Mouse (Mus musculus) urinary bladder, adult 2 months (tissue): ENCODE results near the gene Fbxo33. TPM values are rescaled to one million over a fixed set of nuclear protein-coding genes. Genes with fewer than 3 reads are reported as not detected.
"Not testable (repeated sequence)": the region's sequence is repeated elsewhere in the genome, so short reads cannot be mapped to it uniquely, and the experiment has no call there.

Source experiments
- DNase-seq: peaks from one replicate; pipeline ENCODE4 v3.0.0; 2022; ENCODE audit warnings: low spot score
- polyA plus RNA-seq: library from polyadenylated mRNA; depleted of rRNA; stranded (reverse); fragments of >200 nt; gene quantifications from 2 replicates; pipeline ENCODE4 v1.2.3, GENCODE M21; 2012; rRNA removed

Gene Fbxo33
- 14.9 and 17.8 TPM in 2 replicates for polyA plus RNA-seq

DNA sequence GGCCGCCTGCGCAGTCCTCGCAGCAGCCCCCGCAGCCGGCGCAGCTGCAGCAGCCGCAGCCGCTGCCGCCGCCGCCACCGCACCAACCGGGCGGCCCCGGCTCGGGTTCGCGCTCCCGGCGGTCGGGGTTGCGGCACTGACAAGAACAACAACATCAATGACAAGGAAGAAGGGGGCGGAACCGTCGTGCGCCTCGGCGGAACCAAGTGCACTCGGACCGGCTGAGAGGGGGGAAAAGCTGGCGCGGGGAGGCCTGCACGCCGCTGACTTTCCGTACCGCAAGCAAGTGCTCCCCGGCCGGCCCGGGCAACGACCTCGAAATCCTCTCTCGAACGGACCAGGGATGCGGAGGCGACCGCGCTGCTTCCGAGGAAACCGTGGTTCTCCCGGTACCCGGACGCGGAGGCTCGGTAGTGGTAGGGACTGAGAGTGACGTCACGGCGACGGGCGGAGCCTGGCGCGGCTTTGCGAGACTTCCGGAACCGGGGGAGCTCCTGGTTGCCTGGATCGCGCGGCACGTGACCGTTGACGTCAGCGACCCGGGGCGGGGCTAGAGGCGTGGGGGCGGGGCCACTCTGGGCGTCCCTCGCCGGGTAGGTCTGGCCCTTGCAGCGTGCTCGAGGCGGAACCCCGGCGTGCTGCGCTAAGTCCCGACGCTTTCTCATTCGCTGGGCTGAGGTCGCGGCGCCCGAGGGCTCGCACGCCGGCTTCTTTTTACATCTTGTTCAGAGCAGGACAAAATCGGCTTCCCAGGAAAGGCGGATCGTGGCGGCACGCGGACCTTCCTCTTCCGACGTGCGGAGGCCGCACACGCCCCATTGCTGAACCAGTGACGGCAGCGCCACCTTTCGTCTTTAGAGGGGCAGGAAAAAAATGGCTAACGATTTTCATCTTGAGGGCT is at the start of gene Fbxo33:
Fbxo33 (minus strand) TSS at position 401 of the 901 bp plus-strand sequence.
- DNase-seq = peak; percentile 92

DNA sequence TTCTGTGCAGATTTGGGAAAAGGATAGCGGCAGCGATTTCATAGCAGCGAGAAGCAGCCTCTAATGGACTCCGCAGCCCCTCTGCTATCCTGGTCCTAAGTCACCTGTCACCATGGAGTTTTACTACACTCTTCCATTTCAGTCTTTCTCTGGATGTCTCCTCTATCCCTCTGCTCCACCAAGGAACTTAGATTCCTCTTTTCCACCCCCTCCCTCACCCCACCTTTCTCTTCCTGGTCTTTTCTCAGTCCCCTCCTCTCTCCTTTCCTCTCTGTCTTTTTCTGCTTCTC is 46.4 kb upstream of the Fbxo33 start:
- no peak for DNase-seq

DNA sequence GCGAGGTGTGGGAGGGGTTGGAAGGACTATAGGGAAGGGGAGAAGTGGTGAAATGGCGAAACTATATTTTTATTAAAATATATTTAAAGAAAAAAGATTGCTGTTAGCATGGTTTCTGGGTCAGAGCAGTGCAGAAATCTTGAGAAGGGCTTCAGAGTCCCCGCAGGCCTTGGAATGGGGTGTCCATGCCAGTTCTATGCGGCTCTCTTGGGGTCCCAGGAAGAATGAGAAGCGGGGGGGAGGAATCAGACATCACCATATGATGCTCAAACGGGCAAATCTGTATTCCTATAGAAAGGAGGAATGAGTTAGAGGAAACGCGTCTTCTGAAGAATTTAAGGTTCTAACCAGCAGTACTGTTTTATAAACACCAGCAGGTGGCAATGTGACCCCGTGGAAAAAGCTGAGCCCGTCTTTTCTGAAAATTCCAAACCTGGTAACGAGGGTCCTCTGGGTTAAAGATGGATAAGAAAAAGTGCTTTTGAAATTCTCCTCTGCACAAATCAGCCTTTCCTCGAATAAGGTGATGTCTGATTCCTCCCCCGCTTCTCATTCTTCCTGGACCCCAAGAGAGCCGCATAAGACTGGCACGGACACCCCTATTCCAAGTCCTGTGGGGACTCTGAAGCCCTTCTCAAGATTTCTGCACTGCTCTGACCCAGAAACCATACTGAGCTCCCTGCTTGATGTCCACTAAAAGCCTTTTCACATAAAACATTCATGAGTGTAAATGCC is 45.8 kb upstream of the Fbxo33 start:
- no peak for DNase-seq

DNA sequence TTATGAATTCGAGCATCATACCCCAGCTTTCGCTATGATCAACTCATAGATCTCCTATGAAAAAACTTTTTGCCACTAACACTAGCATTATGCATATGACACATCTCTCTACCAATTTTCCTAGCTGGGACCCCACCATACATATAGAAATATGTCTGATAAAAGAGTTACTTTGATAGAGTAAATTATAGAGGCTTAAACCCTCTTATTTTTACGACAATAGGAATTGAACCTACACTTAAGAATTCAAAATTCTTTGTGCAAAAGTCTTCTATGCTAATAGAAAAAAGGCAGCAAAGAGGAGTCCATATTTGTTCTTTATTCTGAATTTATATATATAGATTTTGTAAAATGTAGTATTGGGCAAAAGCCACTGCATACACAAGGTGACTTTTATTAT is 43.3 kb upstream of the Fbxo33 start:
- DNase-seq = no peak

DNA sequence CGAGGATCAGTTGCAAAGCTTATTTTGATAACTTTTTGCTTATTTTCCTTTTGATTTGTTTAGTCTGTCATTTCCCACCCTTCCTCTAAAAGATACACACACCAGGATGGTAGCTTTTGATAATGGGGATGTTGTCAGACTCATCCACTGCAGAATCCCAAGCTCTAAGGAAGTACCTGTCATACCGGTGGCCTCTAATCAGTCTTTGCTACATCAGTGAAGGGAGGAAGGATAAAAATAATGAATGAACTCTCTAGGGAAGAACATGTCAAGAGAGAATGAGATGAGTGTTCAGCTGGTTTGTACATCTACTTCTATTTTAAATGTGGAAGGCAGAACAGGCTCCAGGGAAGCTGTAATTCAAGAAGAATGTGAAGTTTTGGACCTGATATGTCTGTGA is 41.3 kb upstream of the Fbxo33 start:
- DNase-seq = no peak

DNA sequence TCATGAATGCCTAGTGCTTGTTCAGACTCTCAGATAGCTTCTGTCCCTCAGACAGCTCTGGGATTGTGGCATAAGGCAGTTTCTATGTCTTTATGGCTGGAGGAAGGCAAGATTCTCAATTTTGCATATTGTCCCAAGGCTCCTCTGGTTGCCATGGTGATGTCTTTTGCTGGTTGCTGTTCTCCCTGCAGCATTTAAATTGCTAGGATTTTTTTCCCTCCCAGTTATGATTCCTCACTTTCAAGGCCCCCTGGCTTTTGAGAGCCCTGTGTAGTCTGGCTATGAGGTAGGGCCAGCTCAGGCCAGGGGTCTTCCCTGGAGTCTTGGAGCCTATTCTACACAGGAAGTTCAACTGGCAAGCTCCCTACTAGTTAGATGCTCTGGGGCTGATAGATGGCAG is 40.8 kb upstream of the Fbxo33 start:
- DNase-seq = no peak

DNA sequence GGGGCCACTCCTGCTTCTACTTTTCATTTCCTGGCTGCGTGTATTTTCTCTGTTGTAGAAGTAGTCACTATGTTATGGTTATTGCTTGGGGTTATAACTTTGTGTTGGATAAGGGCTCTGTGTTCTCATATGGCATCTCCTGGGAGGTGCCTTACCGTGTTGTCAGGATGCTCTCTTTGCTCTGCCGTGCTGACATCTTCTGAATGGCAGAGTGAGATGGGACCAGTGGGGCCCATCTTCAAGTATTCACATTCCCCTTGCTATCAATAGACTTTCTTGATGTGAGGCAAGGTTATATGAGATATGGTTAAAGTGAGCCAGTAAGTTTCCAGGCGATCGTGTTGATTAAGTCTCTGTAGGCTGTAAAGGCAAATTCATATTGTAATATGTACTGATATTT is 39.5 kb upstream of the Fbxo33 start:
- DNase-seq = no peak

DNA sequence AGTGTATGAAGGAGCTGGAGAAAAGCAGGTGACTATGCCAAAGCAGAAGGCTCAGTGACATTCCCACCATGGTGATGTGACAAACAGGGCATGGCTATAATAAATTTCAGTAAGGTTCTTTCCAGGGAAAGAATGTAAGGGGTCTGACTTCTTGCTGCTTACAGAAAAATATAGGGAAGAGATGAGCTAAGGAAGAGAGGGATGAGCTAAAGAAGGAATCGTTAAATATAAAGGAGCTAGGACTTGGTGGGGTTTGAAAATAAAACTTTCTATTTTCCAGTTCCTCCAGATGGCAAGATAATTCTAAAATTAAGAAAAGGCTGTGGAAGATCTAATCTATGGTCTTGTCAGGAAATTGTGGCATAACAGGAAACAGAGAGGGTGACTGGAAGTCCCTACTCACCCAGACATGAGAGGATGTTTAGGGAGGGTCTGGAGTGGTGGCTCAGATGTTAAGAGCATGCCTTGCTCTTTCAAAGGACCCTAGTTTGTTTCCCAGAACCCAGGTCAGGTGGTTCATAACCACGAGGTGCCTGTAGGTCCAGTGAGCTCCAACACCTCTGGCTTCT is 30.8 kb upstream of the Fbxo33 start:
- no peak for DNase-seq

DNA sequence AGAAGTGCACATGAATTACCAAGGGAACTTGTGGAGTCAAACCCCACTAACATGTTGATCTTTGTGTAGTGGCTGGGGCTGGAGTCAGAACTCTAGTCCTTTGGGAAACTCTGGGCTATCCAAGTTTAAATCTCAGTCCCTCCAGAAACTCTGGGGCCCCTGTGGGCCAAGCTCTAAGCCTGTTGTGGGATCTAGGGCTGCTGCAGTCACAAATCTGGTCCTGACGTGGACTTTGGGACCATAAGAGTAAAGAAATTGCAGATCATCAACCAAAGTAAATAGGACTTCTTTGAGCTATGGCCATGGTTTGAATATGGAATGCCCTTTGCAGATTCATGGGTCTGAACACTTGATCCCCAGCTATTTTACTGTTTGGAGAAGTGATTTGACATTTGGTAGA is 29.4 kb upstream of the Fbxo33 start:
- DNase-seq = no peak

DNA sequence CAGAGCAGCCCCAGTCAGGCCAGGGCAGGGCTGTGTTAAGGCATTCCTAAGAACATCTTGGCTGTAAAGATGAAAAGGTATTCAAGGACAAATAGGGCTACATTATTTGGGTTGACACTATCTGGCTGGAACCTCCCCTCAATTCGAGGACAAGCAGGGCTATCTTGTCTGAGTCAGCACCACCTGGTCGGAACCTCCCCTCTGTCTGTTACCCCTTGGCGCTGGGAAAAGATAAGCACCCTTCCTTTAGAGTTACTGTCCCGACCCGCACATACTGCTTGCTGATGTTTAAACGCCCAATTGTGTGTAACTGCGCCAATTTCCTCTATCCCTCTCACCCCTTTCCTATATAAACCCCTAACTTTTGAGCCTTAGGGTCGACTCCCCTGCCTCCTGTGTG is 21.5 kb upstream of the Fbxo33 start:
- not testable (repeated sequence) for DNase-seq

DNA sequence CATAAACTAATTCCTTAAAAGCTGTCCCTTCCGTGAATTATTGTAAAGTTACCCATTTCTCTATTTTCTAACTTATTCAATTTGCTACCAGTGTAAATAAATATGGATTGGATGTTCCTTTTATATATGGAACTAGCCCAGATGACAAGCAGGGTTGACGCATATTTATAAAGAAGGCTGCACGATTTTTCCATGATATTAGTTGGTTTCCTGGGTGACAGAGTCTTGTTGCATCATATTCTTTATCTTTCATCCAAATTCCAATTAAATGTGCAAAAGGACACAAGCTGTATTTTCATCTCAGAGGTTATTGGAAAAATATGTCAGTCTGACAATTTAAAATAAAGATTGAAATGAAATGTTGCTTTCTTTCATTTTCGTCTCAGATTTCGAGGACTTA is 18.9 kb upstream of the Fbxo33 start:
- no peak for DNase-seq

DNA sequence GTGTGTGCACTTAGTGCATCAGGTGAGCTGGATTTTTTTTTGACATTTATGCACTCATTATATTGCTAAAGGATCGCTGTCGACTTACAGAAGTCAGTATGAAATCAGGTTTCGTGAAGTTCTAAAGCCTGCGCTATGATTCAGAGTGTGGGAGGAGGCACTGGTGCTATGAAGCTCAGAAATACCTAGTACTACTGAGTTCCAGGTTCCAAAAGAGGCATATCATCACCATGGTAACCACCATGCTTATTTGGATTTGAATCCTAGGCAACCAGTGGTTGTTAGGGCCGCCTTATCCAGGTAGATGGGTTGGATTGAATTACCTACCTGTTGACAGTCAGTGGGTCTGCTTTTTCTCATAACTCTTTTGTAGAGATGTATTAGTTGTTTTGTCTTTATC is 8.9 kb upstream of the Fbxo33 start:
- no peak for DNase-seq

DNA sequence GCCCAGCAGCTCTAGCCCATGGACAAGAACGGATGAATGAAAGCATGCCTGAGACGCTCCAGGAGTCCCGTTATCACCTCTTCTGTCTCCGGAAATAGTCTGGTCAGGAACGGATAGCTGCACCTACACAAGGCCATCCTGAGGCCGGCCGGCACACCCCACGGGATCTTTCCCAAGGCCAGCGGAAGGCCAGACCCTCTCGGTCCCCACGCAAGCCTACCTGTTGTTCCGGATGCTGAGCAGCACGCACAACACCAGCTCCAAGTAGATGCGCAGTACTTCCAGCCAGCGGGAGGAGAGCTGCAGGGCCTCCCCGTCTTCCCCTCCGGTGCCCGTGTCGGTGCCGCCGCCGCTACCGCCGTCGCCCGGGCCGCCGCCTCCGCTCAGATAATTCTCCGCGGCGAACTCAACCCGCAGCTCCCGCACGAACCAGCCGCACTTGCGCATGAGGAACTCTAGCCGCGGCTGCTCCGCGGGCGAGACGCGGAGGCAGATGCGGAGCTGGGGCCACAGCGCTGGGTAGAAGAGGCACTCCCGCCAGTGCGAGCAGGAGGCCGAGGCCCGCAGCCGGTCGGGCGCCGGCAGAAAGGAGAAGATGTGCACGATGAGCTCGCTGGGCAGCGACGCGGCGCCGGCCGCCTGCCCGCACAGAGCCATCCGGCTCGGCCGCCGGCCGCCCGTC is 744 bp downstream of the Fbxo33 start:
- DNase-seq = no peak

DNA sequence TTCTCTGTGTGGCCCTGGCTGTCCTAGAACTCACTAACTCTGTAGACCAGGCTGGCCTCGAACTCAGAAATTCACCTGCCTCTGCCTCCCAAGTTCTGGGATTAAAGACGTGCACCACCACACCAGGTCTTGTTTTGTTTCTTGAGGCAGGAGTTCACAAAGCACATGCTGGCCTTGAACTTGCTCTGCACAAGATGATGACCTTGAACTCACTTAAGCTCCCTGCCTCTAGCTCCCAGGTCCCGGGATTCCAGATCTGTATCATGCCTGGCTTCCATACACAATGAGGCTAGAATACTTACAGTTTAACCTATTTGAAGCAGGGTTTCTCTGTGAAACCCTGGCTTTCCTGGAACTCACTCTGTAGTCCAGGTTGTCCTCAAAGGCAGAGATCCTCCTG is 2.2 kb downstream of the Fbxo33 start:
- DNase-seq = no peak

DNA sequence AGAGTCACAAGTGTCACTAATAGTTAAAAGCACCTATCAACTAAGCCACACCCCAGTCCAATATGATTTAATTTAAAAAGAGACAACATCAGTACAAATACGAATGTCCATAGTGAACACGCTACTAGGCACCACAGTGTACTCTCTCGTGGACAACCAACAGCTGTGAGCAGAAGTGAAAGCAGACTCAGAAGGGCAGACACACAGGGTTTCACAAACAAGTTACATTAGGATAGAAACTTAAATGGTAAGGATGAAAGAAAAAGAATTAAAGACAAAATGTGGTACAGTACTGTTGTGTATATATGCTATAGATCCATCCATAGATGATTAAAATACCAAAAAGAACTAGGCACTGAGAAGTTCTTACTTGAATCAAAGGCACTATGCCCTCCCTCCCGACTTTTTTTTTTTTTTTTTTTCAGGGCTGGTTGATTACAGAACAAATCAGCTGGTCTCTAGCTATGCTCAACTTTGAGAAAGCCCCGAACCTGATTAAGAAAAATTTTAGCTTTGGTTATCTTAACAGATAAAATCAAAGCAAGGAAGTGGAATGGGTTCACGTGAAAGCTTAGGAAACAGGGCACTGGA is 2.8 kb downstream of the Fbxo33 start:
- no peak for DNase-seq

DNA sequence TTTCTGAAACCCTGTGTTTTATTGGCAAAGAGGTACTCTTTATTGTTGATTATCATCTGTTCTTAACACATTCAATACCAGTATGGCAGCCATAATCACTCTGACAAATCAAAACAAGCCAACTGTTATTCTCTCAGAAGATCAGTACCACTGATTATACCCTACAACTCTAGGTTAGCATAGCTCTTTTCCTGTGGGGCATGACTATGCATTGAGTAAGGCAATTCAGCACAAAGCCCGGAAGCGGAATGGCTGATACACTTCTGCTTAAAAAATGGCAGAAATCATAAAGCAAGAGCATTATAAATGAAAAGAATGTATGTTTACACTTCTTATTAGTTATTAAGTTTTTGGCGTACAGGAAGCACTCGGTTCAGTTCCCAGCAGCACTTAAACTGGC is 3.3 kb downstream of the Fbxo33 start:
- no peak for DNase-seq

DNA sequence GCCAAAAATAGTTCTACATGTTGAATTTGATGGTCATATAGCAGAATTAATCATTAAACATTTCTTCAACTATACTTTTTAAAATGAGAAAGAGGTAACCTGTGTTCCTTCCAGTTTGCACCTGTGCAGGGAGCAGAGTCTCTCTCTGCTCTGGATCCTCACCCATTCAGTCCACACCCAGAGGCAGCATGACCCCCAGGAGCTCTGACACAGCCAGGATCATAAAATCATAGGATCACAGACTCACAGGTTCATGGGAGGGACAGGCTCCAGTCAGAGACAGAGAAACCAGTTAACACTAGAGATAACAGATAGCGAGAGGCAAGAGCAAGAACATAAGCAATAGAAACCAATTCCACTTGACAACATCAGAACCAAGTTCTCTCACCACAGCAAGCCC is 11.7 kb downstream of the Fbxo33 start:
- no peak for DNase-seq

DNA sequence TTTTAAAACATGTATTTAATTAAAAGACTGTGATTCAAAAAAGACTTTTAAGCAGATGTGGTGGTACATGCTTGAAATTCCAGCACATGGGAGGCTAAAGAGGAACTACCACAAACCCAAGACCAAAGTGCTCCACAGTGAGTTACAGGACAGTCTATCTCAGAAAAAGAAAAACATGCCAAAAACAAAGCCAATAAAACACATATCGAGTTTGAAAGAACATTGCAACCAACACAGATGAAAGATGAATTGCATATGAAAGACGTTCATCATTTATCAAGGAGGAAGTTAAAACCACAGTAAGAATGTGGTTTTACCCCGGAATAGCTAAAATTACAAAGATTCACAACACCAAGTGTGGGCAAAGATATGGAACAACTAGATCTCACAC is 12.5 kb downstream of the Fbxo33 start:
- no peak for DNase-seq

DNA sequence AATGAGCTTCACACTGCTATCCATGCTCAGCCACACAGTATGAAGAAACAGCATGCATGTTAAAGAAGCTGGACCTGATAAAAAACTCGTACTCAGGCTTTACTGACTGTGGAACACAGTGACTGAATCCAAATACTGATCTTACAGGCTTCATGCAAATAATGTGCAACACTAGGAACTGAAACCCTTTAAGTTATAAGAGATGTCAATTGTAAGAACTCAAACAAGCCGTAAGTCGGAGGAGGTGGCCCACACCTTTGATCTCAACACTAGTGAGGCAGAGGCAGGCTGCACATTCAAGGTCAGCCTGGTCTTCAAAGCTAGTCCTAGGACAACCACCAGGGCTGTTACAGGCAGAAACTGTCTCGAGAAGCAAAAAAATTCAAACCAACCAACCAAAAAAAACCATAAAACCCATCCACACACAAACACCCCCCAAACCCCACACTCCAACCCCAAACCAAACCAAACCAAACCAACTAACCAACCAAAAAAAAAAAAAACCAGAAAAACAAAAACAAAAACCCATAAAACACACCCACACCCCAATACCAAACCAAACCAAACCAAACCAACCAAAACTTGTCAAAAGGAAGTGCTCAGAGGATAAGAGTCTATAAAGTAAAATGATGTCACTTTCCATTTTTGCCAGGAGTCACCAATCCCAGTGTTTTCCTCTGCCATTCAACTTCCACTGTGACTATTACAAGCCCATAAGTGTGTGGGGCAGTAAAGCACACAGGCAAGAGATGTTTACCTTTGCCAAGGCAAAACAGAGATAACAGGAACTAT is 13.1 kb downstream of the Fbxo33 start:
- DNase-seq = no peak

DNA sequence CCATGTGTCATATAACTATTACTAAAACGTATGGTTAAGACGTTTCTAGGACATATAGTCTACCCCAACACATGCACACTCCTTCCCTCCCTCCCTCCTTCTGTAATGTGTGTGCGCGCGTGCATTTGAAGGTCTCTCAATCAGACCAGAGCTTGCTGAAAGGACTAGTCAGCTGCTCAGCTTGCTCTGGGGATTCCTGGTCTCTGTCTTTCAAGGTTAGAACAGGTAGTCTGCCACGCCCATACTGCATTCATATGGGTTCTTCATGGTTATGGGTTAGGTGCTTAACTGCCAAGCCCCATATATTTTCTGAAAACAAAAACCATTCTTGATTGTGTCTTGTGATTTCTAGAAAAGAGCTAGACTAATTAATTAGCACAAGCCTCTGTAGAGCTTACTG is 14.0 kb downstream of the Fbxo33 start:
- no peak for DNase-seq

DNA sequence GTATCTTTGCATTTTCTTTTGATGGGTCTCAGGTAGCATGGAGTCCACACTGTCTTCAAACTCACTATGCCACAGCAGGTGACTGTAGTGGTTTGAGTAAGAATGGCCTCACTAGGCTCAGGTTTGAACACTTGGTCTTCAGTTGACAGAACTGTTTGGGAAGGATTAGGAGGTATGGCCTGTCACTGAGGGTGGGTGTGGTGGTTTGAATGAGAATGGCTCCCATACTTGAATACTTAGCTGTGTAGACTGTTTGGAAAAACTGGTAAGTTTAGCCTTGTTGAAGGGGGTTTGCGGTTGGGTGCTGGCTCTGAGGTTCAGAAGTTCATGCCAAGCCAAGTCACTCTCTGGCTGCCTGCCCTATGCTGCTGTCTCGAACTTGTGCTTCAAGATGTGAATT is 20.2 kb downstream of the Fbxo33 start:
- DNase-seq = no peak
